Mouse (Mus musculus): ENCODE data around the gene Hist1h1e.
"Not testable (repeated sequence)": the region's sequence is repeated elsewhere in the genome, so short reads cannot be mapped to it uniquely, and the experiment has no call there.

Gene Hist1h1e

GRCm38 (mm10) chr13:23592614-23593013 is 29.7 kb downstream of the Hist1h1e start:
- no peak for ATAC-seq (ENCODE audit: low TSS enrichment)

GRCm38 (mm10) chr13:23591886-23592285 is 30.5 kb downstream of the Hist1h1e start:
- ATAC-seq (ENCODE audit: low TSS enrichment) = not testable (repeated sequence)

GRCm38 (mm10) chr13:23591206-23591605 is 31.2 kb downstream of the Hist1h1e start:
- no peak for ATAC-seq (ENCODE audit: low TSS enrichment)

- no peak for ATAC-seq (ENCODE audit: low TSS enrichment)
Measured at GRCm38 (mm10) chr13:23586940-23587225, 35.5 kb downstream of the Hist1h1e start.

GRCm38 (mm10) chr13:23586099-23586939 is 36.0 kb downstream of the Hist1h1e start:
- no peak for ATAC-seq (ENCODE audit: low TSS enrichment)

GRCm38 (mm10) chr13:23585442-23586098 is 36.8 kb downstream of the Hist1h1e start:
- peak; percentile 91 for ATAC-seq (ENCODE audit: low TSS enrichment)

GRCm38 (mm10) chr13:23585029-23585441 is 37.3 kb downstream of the Hist1h1e start:
- ATAC-seq (ENCODE audit: low TSS enrichment) = peak; percentile 62

GRCm38 (mm10) chr13:23584331-23584730 is 38.0 kb downstream of the Hist1h1e start:
- ATAC-seq (ENCODE audit: low TSS enrichment) = no peak

GRCm38 (mm10) chr13:23583387-23584068 is 38.8 kb downstream of the Hist1h1e start:
- ATAC-seq (ENCODE audit: low TSS enrichment) = no peak

GRCm38 (mm10) chr13:23582219-23583056 is 39.9 kb downstream of the Hist1h1e start:
- ATAC-seq (ENCODE audit: low TSS enrichment) = no peak

GRCm38 (mm10) chr13:23581408-23582218 is 40.7 kb downstream of the Hist1h1e start, which contains the start of gene Hist1h4d:
Gene Hist1h4d (plus strand): TSS chr13:23581598.
- ATAC-seq (ENCODE audit: low TSS enrichment) = peak; percentile 83

- ATAC-seq (ENCODE audit: low TSS enrichment) = no peak
Measured at GRCm38 (mm10) chr13:23577835-23578234, 44.5 kb downstream of the Hist1h1e start.

GRCm38 (mm10) chr13:23576906-23577639 is 45.3 kb downstream of the Hist1h1e start:
- no peak for ATAC-seq (ENCODE audit: low TSS enrichment)

- ATAC-seq (ENCODE audit: low TSS enrichment) = no peak
Measured at GRCm38 (mm10) chr13:23576351-23576881, 45.9 kb downstream of the Hist1h1e start.

- not testable (repeated sequence) for ATAC-seq (ENCODE audit: low TSS enrichment)
Measured at GRCm38 (mm10) chr13:23575864-23576313, 46.5 kb downstream of the Hist1h1e start.

GRCm38 (mm10) chr13:23575271-23575851 is 47.0 kb downstream of the Hist1h1e start, which contains the start of gene Hist1h3d:
Gene Hist1h3d (plus strand): TSS chr13:23575763.
- peak; percentile 71 for ATAC-seq (ENCODE audit: low TSS enrichment)

- ATAC-seq (ENCODE audit: low TSS enrichment) = not testable (repeated sequence)
Measured at GRCm38 (mm10) chr13:23574546-23575170, 47.7 kb downstream of the Hist1h1e start.

- ATAC-seq (ENCODE audit: low TSS enrichment) = peak; percentile 93
Measured at GRCm38 (mm10) chr13:23573898-23574524, 48.3 kb downstream of the Hist1h1e start, which contains the start of the genes Hist1h2bf and Hist1h2ad. Gene Hist1h2bf (minus strand): TSS chr13:23574196. Gene Hist1h2ad (plus strand): TSS chr13:23574381.
